Mouse (Mus musculus) myocyte (in vitro differentiated cells): ENCODE measurements around the gene Cdk2ap2.

ENCODE experiments used
- CEBPB ChIP-seq: IDR thresholded peaks from 2 replicates; pipeline ENCODE4 v1.6.1; 2011; ENCODE audit warnings: mild to moderate bottlenecking, moderate library complexity; ENCODE audit not compliant: poor library complexity, insufficient read depth, severe bottlenecking
- E2F4 ChIP-seq: IDR thresholded peaks from one replicate; pipeline ENCODE4 v1.6.1; 2011; ENCODE audit warnings: mild to moderate bottlenecking, control low read depth, moderate library complexity; ENCODE audit not compliant: insufficient read depth
- POLR2A ChIP-seq: IDR thresholded peaks from one replicate; pipeline ENCODE4 v1.6.1; 2011; ENCODE audit warnings: low read depth, mild to moderate bottlenecking, control low read depth, moderate library complexity; ENCODE audit not compliant: insufficient read length
- TCF12 ChIP-seq: IDR thresholded peaks from one replicate; pipeline ENCODE4 v1.6.1; 2011; ENCODE audit warnings: mild to moderate bottlenecking, control low read depth; ENCODE audit not compliant: poor library complexity, insufficient read depth, severe bottlenecking
- TCF3 ChIP-seq: IDR thresholded peaks from one replicate; pipeline ENCODE4 v1.6.1; 2011; ENCODE audit warnings: low read depth, control low read depth; ENCODE audit not compliant: insufficient read length

GRCm38 (mm10) chr19:4101466-4101865 is 4.5 kb downstream of the Cdk2ap2 start:
- TF ChIP-seq POLR2A, result no peak
- no peak for TF ChIP-seq CEBPB
- TF ChIP-seq E2F4, result no peak
- TF ChIP-seq TCF3, result no peak
- no peak for TF ChIP-seq TCF12
